Mouse (Mus musculus) bone marrow, adult 2 months (tissue): Measurements from ENCODE around the gene Crocc.

Source experiments
- CTCF ChIP-seq: fragments of 200-500 bp; IDR thresholded peaks from 2 replicates; pipeline ENCODE4 v1.5.1; 2011; ENCODE audit warnings: low read length, control low read depth; ENCODE audit not compliant: control insufficient read depth, insufficient read depth
- POLR2A ChIP-seq: fragments of 200-500 bp; IDR thresholded peaks from 2 replicates; pipeline ENCODE4 v1.6.1; 2011; ENCODE audit warnings: low read depth, mild to moderate bottlenecking, control low read depth, low read length, borderline replicate concordance; ENCODE audit not compliant: control insufficient read depth

DNA sequence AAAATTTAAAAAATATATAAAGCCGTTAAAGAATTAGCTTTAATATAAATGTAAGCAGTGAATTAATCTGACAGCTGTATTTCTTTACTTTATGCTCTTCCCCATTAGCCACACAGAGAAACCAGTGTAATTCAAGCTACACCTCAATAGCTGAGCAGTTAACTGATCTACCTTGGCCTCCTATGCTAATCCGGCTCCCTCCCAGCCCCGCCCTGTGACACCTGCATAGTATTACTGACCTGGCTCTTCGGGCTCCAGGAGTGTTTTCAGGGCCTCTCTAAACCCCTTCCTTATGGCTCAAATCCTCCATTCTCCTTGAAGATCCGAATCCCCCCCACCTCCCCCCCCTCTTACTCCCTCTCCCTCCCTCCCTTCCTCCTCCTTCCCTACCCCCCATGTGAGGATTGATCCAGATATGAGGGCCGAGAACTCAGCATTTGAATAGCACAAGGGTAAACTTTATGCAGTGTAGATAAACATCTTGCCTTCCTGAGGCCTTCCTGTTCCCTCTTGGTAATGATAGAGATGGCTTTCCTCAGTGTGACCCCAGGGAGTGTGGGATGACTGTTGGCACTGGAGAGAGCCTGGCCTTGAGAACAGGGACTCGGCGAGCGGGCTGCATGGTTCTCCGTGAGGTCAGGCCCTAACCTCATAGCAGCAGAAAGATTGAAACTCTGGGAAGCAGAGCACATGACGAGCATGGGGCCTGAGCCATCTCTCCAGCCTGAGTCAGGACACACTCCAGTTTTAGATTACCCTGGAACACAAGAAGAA, 92.8 kb downstream of the Crocc start:
- TF ChIP-seq POLR2A: no peak
- TF ChIP-seq CTCF: no peak
